Mouse (Mus musculus) hindbrain, postnatal 0 days (tissue): ENCODE data around the gene Sort1. TPM values are rescaled to one million over a fixed set of nuclear protein-coding genes. Genes with fewer than 3 reads are reported as not detected.
A peak's percentile ranks its signal among the peaks of the same experiment; 100 is the strongest.

Experiments
- ATAC-seq: fragments of 200-750 bp; cut with Nextera tagmentation; 2 replicates; pipeline ENCODE4 v1.8.0; 2017; ENCODE audit warnings: mild to moderate bottlenecking, moderate TSS enrichment, moderate library complexity
- DNase-seq: peaks from one replicate; pipeline ENCODE4 v3.0.0-alpha.2; 2015; ENCODE audit warnings: low spot score
- H3K27ac ChIP-seq: fragments of 300-500 bp; sonication (generic); 2 replicates; pipeline ENCODE4 v1.5.1; 2014; ENCODE audit warnings: mild to moderate bottlenecking
- H3K27me3 ChIP-seq: fragments of 300-500 bp; sonication (generic); 2 replicates; pipeline ENCODE4 v1.6.1; 2014; ENCODE audit warnings: low read length, mixed read lengths; ENCODE audit not compliant: insufficient read depth
- H3K36me3 ChIP-seq: fragments of 300-500 bp; sonication (generic); 2 replicates; pipeline ENCODE4 v1.6.1; 2014; ENCODE audit warnings: low read length, mixed read lengths; ENCODE audit not compliant: insufficient read depth
- H3K4me1 ChIP-seq: fragments of 300-500 bp; sonication (generic); 2 replicates; pipeline ENCODE4 v1.6.1; 2014; ENCODE audit warnings: antibody characterized with exemption, low read length, mixed read lengths; ENCODE audit not compliant: insufficient read depth
- H3K4me2 ChIP-seq: fragments of 300-500 bp; sonication (generic); 2 replicates; pipeline ENCODE4 v1.6.1; 2014; ENCODE audit warnings: low read depth, mild to moderate bottlenecking, low read length, moderate library complexity, mixed read lengths
- H3K4me3 ChIP-seq: fragments of 300-500 bp; sonication (generic); 2 replicates; pipeline ENCODE4 v1.5.1; 2014; ENCODE audit warnings: low read length
- H3K9ac ChIP-seq: fragments of 300-500 bp; sonication (generic); replicated peaks from 2 replicates; pipeline ENCODE4 v1.6.1; 2014; ENCODE audit warnings: mild to moderate bottlenecking, low read length, moderate library complexity, mixed read lengths
- H3K9me3 ChIP-seq: fragments of 300-500 bp; sonication (generic); 2 replicates; pipeline ENCODE4 v1.6.1; 2016; ENCODE audit warnings: low read length, mixed read lengths
- CTCF ChIP-seq: IDR thresholded peaks from 2 replicates; pipeline ENCODE4 v1.5.1; 2016; ENCODE audit warnings: antibody characterized with exemption, control low read depth, low read depth
- WGBS: fragments of 180-500 bp; shearing (Covaris S2); extraction: QIAGEN DNeasy Blood & Tissue Kit; methylation state at CpG from one replicate; pipeline ENCODE4 v1.1.7; 2014; 5-methylcytosine and 5-hydroxymethylcytosine counted together
- polyA plus RNA-seq: library from polyadenylated mRNA; unstranded; fragments of >200 nt; fragmentation: Nextera tagmentation; extraction: Ambion mirVana; gene quantifications from 2 replicates; pipeline ENCODE4 v1.2.1, GENCODE M21; 2015
- total RNA-seq: library from RNA; depleted of rRNA; stranded (reverse); fragments of >200 nt; gene quantifications from 2 replicates; pipeline ENCODE4 v1.2.3, GENCODE M21; 2014

Sort1 gene
- total and polyA plus RNA-seq, 2 experiments from 2014 or later, result 13.3 to 65.0 TPM

- H3K36me3 ChIP-seq, result peaks cover 69% of the 10 kb centered on the region
- H3K9ac ChIP-seq, result no peak overlapping the region
- ATAC-seq (no peak), DNase-seq (no peak)
- H3K27ac ChIP-seq, result no peak overlapping the region
- H3K4me3 ChIP-seq, result no peak overlapping the region
- WGBS, result 78% methylated on average over 7 of the region's 7 CpGs
- H3K4me2 ChIP-seq, result no peak overlapping the region
- no peaks in the 10 kb centered on the region for H3K9me3 ChIP-seq
- H3K27me3 ChIP-seq, result no peaks in the 10 kb centered on the region
- no peak for TF ChIP-seq CTCF
- H3K4me1 ChIP-seq, result no peaks in the 10 kb centered on the region
Observed at GRCm38 (mm10) chr3:108342185-108342584, 58.3 kb downstream of the Sort1 start.

GRCm38 (mm10) chr3:108345855-108346254 is 62.0 kb downstream of the Sort1 start:
- no peaks in the 10 kb centered on the region for H3K9me3 ChIP-seq
- WGBS, result 88% methylated on average over 7 of the region's 7 CpGs
- H3K9ac ChIP-seq, result no peak overlapping the region
- H3K27me3 ChIP-seq, result no peaks in the 10 kb centered on the region
- peaks cover 76% of the 10 kb centered on the region for H3K36me3 ChIP-seq
- H3K27ac ChIP-seq, result no peak overlapping the region
- no peak overlapping the region for H3K4me3 ChIP-seq
- no peak for TF ChIP-seq CTCF
- DNase-seq, result no peak
- H3K4me1 ChIP-seq, result no peaks in the 10 kb centered on the region
- no peak overlapping the region for H3K4me2 ChIP-seq
- ATAC-seq, result no peak

GRCm38 (mm10) chr3:108348376-108348775 is 64.5 kb downstream of the Sort1 start:
- Histone ChIP-seq H3K4me3 (no peak overlapping the region), H3K9me3 (no peaks in the 10 kb centered on the region), H3K9ac (no peak overlapping the region), H3K4me1 (no peaks in the 10 kb centered on the region), H3K27me3 (no peaks in the 10 kb centered on the region), H3K36me3 (peaks cover 74% of the 10 kb centered on the region), H3K27ac (no peak overlapping the region), H3K4me2 (no peak overlapping the region)
- 82% methylated on average over 9 of the region's 9 CpGs for WGBS
- no peak for ATAC-seq
- no peak for TF ChIP-seq CTCF
- no peak for DNase-seq

- Histone ChIP-seq H3K9me3 (no peaks in the 10 kb centered on the region), H3K4me2 (no peak overlapping the region), H3K4me1 (no peaks in the 10 kb centered on the region), H3K27me3 (no peaks in the 10 kb centered on the region), H3K36me3 (peaks cover 64% of the 10 kb centered on the region), H3K9ac (no peak overlapping the region), H3K4me3 (no peak overlapping the region), H3K27ac (no peak overlapping the region)
- no peak for ATAC-seq
- WGBS, result 93% methylated on average over 3 of the region's 3 CpGs
- no peak for TF ChIP-seq CTCF
- no peak for DNase-seq
Observed at GRCm38 (mm10) chr3:108355245-108355644, 71.4 kb downstream of the Sort1 start.

- H3K27ac ChIP-seq, result no peak overlapping the region
- H3K27me3 ChIP-seq, result no peaks in the 10 kb centered on the region
- H3K9ac ChIP-seq, result no peak overlapping the region
- no peaks in the 10 kb centered on the region for H3K4me1 ChIP-seq
- WGBS, result 90% methylated on average over 10 of the region's 10 CpGs
- H3K4me2 ChIP-seq, result no peak overlapping the region
- DNase-seq (no peak), ATAC-seq (no peak)
- no peak for TF ChIP-seq CTCF
- no peaks in the 10 kb centered on the region for H3K9me3 ChIP-seq
- H3K4me3 ChIP-seq, result no peak overlapping the region
- H3K36me3 ChIP-seq, result peaks cover 49% of the 10 kb centered on the region
Observed at GRCm38 (mm10) chr3:108357051-108357450, 73.2 kb downstream of the Sort1 start.

- no peaks in the 10 kb centered on the region for H3K27me3 ChIP-seq
- ATAC-seq (no peak), DNase-seq (no peak)
- H3K4me1 ChIP-seq, result no peaks in the 10 kb centered on the region
- H3K4me3 ChIP-seq, result no peak overlapping the region
- H3K27ac ChIP-seq, result no peak overlapping the region
- no peaks in the 10 kb centered on the region for H3K9me3 ChIP-seq
- no peak overlapping the region for H3K4me2 ChIP-seq
- TF ChIP-seq CTCF, result no peak
- peaks cover 44% of the 10 kb centered on the region for H3K36me3 ChIP-seq
- 65% methylated on average over 6 of the region's 6 CpGs for WGBS
- no peak overlapping the region for H3K9ac ChIP-seq
Observed at GRCm38 (mm10) chr3:108358445-108358844, 74.6 kb downstream of the Sort1 start.

GRCm38 (mm10) chr3:108360894-108361293 is 77.0 kb downstream of the Sort1 start:
- 0 out of 2 replicates have a peak, but pooled peaks have one; percentile 28 for ATAC-seq
- Histone ChIP-seq H3K9me3 (no peaks in the 10 kb centered on the region), H3K27me3 (no peaks in the 10 kb centered on the region), H3K36me3 (peaks cover 21% of the 10 kb centered on the region; the same call in 1 of the 2 replicates), H3K9ac (no peak overlapping the region), H3K27ac (no peak overlapping the region), H3K4me2 (no peak overlapping the region), H3K4me1 (no peaks in the 10 kb centered on the region), H3K4me3 (no peak overlapping the region)
- TF ChIP-seq CTCF, result no peak
- WGBS, result 13% methylated on average over 7 of the region's 7 CpGs
- DNase-seq, result peak; percentile 13
